Mouse (Mus musculus) spleen, adult 2 months (tissue): ENCODE results near the gene L1cam. TPM values are rescaled to one million over a fixed set of nuclear protein-coding genes. Genes with fewer than 3 reads are reported as not detected.
A peak's percentile ranks its signal among the peaks of the same experiment; 100 is the strongest.

Source experiments
- DNase-seq, 2 experiments: peaks; one replicate each; pipeline versions ENCODE4 v3.0.0 to v3.0.0-alpha.2; 2012 to 2021; ENCODE audit warnings: low spot score in 2 of 2, low read depth in 1 of 2
- H3K27ac ChIP-seq: fragments of 200-500 bp; 2 replicates; pipeline ENCODE4 v1.5.1; 2012; ENCODE audit warnings: low read length, inconsistent platforms; ENCODE audit not compliant: insufficient read depth
- H3K27me3 ChIP-seq: fragments of 200-500 bp; 2 replicates; pipeline ENCODE4 v1.6.1; 2012; ENCODE audit warnings: mild to moderate bottlenecking, moderate library complexity, low read length, inconsistent platforms; ENCODE audit not compliant: control insufficient read depth, insufficient read depth
- H3K36me3 ChIP-seq: fragments of 200-500 bp; 2 replicates; pipeline ENCODE4 v1.6.1; 2012; ENCODE audit warnings: mild to moderate bottlenecking, low read length, inconsistent platforms; ENCODE audit not compliant: control insufficient read depth, insufficient read depth
- H3K4me1 ChIP-seq: fragments of 200-500 bp; 2 replicates; pipeline ENCODE4 v1.6.1; 2011; ENCODE audit warnings: inconsistent platforms; ENCODE audit not compliant: control insufficient read depth, insufficient read depth, insufficient read length
- H3K4me3 ChIP-seq: fragments of 200-500 bp; 2 replicates; pipeline ENCODE4 v1.5.1; 2011; ENCODE audit warnings: mild to moderate bottlenecking, inconsistent platforms; ENCODE audit not compliant: insufficient read depth, insufficient read length; ENCODE audit errors: extremely low read depth
- CTCF ChIP-seq: fragments of 200-500 bp; IDR thresholded peaks from 2 replicates; pipeline ENCODE4 v1.5.1; 2011; ENCODE audit warnings: mild to moderate bottlenecking, inconsistent platforms; ENCODE audit not compliant: insufficient read depth, insufficient read length, insufficient replicate concordance; ENCODE audit errors: extremely low read depth
- POLR2A ChIP-seq: fragments of 200-500 bp; IDR thresholded peaks from 2 replicates; pipeline ENCODE4 v1.6.1; 2011; ENCODE audit warnings: low read depth, low read length, inconsistent platforms
- WGBS: fragments of 180-500 bp; shearing (Covaris S2); methylation state at CpG from one replicate; pipeline ENCODE4 v1.1.7; 2018; 5-methylcytosine and 5-hydroxymethylcytosine counted together
- polyA plus RNA-seq: library from polyadenylated mRNA; depleted of rRNA; stranded (reverse); fragments of >200 nt; gene quantifications from 2 replicates; pipeline ENCODE4 v1.2.3, GENCODE M21; 2012

The L1cam gene
- polyA plus RNA-seq, 1 experiment = 5.5 TPM

DNA sequence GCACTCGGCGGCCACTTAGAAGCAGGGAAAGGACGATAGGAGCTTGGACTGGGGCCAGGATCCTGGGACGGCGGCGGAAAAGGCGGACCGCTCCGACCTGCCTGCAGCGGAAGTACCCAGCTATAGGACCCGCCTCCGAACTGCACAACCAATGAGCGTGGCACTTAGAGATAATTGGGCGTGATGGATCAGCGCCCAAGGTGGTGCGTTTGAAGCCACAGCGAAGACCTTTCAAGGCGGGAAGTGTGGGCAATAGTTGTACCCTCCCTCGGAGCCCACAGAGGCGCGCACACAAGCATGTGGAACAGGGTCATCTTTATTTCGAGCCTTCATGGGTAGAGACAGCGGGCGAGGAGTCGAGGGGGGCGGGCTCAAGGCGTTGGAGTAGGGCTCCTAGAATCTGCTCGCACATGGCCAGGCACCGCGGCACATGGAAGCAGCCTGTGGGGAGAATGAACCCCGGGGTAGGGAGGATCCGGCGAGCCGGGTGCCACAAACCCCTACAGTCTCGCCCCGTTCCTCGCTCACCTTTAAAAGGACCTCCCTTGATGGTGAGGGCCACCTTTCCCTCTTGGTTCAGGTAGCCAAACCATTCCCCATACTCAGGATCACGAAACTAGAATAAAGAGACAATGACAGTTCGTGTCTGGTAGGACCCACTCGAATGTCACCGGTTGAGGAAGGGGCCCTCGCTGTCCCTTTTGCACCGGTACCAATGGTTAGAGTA is 26.1 kb upstream of the L1cam start, which contains the start of the genes Arhgap4 and Naa10:
Arhgap4 (minus strand) TSS at position 48 of the 727 bp plus-strand sequence.
Naa10 (minus strand) TSS at position 122 of the 727 bp plus-strand sequence.
- DNase-seq = peak; percentile 61 to 77

DNA sequence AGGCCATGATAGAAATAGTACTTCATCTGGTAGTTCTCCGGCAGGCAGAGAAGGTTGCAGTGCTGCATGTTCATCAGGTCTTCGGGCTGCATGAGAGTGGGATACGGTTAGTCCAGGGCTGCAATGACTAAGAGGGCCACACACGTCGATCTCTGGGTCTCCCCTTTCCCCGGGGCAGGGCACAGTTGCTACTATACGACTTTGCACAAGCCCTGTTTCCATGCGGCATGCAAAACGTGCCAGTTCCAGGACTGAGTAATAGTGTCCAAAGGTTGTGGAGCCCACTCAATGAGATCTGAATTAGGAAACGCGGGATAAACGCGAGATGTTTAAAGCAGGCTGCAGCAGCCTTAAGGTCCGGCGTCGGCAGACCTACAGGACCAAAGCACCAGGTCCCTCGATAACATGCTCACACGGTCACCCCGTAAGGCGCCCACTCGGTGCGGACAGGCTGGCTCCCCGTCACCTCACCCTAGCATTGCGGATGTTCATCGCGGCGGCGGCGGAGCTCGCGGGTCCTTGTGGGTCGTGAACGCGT is 25.4 kb upstream of the L1cam start:
- no peaks in the 10 kb centered on the region for H3K27me3 ChIP-seq
- H3K27ac ChIP-seq = peak overlapping the region; percentile 75
- TF ChIP-seq POLR2A = no peak
- no peak for TF ChIP-seq CTCF
- H3K36me3 ChIP-seq = peaks cover 6% of the 10 kb centered on the region
- WGBS = 27% methylated on average over 34 of the region's 34 CpGs
- DNase-seq = no peak
- no peaks in the 10 kb centered on the region for H3K4me1 ChIP-seq
- peak overlapping the region; percentile 87 for H3K4me3 ChIP-seq

More for the DNA sequence above, 26.1 kb upstream of the L1cam start, which contains the start of the genes Arhgap4 and Naa10:
- Histone ChIP-seq H3K4me1 (no peaks in the 10 kb centered on the region), H3K4me3 (peak within 1 kb of the TSS; percentile 87), H3K27ac (peak within 1 kb of the TSS; percentile 79), H3K27me3 (no peaks in the 10 kb centered on the region), H3K36me3 (peaks cover 5% of the 10 kb centered on the region)
- peak; percentile 19; the same call in 1 of the 2 replicates for TF ChIP-seq POLR2A
- no peak for TF ChIP-seq CTCF
- WGBS = 26% methylated on average over 43 of the region's 43 CpGs

DNA sequence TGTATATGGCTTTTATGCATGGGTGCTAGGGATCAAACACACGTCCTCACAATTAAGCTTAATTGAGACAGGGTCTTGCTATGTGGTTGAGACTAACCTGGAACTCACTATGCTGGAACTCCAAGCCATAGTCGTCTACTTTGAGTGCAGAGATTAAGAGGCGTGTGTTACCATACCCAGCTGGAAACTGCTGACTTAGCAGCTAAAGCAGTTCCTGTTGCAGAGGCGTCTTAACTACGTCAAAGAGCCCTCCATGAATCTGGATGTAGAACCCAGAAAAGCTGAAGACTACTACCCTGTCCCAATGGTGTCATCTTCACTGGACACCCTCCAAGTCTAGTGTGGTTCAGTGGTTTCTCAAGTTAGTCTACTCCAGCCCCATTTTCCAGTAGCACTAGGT is 22.7 kb upstream of the L1cam start:
- WGBS = 84% methylated on average over 5 of the region's 5 CpGs
- no peak overlapping the region for H3K4me3 ChIP-seq
- no peak for DNase-seq

DNA sequence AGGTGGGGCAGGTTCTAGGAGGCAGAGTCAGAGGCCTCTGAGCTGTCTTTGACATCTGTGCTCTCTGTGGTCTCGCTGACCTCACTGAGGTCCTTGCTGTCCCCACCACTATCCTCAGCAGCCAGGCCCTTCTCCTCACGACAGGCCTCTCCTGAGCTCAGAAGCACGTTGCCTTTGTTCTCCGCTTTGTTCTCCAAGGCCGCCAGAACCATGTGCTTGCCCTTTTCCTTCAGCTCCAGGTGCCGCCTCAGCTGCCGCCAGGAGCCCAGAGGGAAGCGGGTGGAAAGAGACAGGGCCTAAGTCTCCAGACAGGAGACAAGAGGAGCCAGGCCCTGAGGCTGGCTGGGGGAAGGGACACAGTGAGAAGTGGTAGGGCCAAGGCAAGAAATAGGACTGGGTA is 21.0 kb upstream of the L1cam start:
- Histone ChIP-seq H3K4me1 (peaks cover 9% of the 10 kb centered on the region; the same call in 1 of the 2 replicates), H3K4me3 (no peak overlapping the region), H3K27me3 (no peaks in the 10 kb centered on the region), H3K36me3 (peaks cover 3% of the 10 kb centered on the region; the same call in 1 of the 2 replicates), H3K27ac (no peak overlapping the region)
- 85% methylated on average over 8 of the region's 8 CpGs for WGBS
- TF ChIP-seq POLR2A (no peak), CTCF (no peak)
- DNase-seq = no peak

More for the DNA sequence above, 22.7 kb upstream of the L1cam start:
- Histone ChIP-seq H3K36me3 (peaks cover 3% of the 10 kb centered on the region; the same call in 1 of the 2 replicates), H3K27ac (no peak overlapping the region), H3K27me3 (no peaks in the 10 kb centered on the region), H3K4me1 (peaks cover 3% of the 10 kb centered on the region; the same call in 1 of the 2 replicates)
- TF ChIP-seq POLR2A (no peak), CTCF (no peak)

DNA sequence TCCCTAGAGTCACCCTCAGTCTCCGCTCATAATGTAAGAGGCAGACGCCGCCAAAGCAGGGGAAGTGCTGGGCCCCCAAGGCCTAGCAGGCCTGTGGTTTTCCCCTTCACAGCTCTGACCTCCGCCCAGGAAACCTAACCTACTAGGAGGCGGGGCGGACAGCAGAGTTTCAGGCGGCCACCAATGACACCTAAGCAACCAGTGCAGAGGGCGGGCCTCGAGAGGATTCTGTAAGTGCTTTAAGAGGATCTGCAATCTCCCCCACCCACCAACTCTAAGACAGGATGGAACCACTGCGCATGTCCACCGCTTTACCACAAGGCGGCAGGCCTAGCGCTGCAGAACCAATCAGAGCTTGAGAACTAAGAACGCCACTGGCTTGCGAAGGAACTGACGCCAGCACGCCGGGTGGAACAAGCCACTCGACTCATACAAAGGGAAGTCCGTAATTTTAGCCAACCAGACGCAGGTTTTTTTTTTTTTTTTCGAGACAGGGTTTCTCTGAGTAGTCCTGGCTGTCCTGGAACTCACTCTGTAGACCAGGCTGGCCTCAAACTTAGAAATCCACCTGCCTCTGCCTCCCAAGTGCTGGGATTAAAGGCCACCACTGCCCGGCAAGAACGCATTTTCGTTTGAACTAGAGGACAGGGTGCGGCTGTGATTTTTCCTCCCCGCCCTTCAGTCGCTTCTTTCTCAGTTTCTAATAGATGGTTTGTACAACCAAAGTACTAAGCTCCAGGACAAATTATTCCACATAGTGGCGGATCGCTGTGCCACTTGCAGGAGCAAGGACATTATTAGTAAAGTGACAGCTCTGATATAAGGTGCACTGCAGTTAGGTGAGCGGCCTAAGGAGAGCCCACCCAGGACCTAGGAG is 19.2 kb upstream of the L1cam start:
- DNase-seq = peak; percentile 88 to 96
- Histone ChIP-seq H3K4me3 (peak overlapping the region; percentile 32; the same call in 1 of the 2 replicates), H3K36me3 (peaks cover 3% of the 10 kb centered on the region; the same call in 1 of the 2 replicates), H3K27ac (peak overlapping the region; percentile 91), H3K27me3 (no peaks in the 10 kb centered on the region), H3K4me1 (peaks cover 9% of the 10 kb centered on the region; the same call in 1 of the 2 replicates)
- 32% methylated on average over 31 of the region's 31 CpGs for WGBS
- peak; percentile 80 for TF ChIP-seq POLR2A
- no peak for TF ChIP-seq CTCF

DNA sequence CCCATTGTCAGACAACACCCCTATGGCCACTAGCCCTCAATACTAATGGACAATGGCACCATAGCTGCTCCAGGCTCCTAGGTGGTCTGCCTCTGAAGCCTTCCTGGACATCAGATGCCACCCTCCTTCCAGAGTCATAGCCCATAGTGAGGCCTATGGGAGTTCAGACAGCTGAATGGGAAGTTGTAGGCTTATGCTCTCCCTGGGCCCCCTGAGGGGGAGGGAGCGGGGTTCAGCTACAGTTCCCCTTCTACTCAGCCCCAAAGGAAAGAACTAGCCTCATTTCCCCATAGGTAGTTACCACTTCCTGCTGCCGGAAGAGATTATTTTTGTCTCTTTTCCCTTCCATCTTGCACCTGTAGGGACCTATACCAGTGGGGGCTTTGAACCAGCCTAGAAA is 15.7 kb upstream of the L1cam start:
- 33% methylated on average over 2 of the region's 2 CpGs for WGBS
- no peaks in the 10 kb centered on the region for H3K27me3 ChIP-seq
- H3K36me3 ChIP-seq = no peaks in the 10 kb centered on the region
- peak overlapping the region; percentile 94 for H3K27ac ChIP-seq
- TF ChIP-seq CTCF (no peak), POLR2A (no peak; the same call in 1 of the 2 replicates)
- peak overlapping the region; percentile 68 for H3K4me3 ChIP-seq
- H3K4me1 ChIP-seq = peaks cover 18% of the 10 kb centered on the region; the same call in 1 of the 2 replicates
- peak; percentile 50 to 71 for DNase-seq
